Mouse (Mus musculus) limb, embryonic 13.5 days (tissue): ENCODE results near the gene Ski. TPM values are rescaled to one million over a fixed set of nuclear protein-coding genes. Genes with fewer than 3 reads are reported as not detected.

Experiments
- ATAC-seq: fragments of 200-750 bp; cut with Nextera tagmentation; 2 replicates; pipeline ENCODE4 v1.8.0; 2017; ENCODE audit warnings: low read depth, moderate number of reproducible peaks, moderate TSS enrichment; ENCODE audit not compliant: low FRiP score
- H3K27ac ChIP-seq: fragments of 300-500 bp; sonication (generic); 2 replicates; pipeline ENCODE4 v1.5.1; 2015; ENCODE audit warnings: inconsistent platforms, mild to moderate bottlenecking, moderate library complexity
- H3K27me3 ChIP-seq: fragments of 300-500 bp; sonication (generic); 2 replicates; pipeline ENCODE4 v1.6.1; 2015; ENCODE audit warnings: mild to moderate bottlenecking, inconsistent platforms
- H3K36me3 ChIP-seq: fragments of 300-500 bp; sonication (generic); 2 replicates; pipeline ENCODE4 v1.6.1; 2015; ENCODE audit warnings: inconsistent platforms, mild to moderate bottlenecking, moderate library complexity
- H3K4me1 ChIP-seq: fragments of 300-500 bp; sonication (generic); 2 replicates; pipeline ENCODE4 v1.6.1; 2015; ENCODE audit warnings: inconsistent platforms
- H3K4me2 ChIP-seq: fragments of 300-500 bp; sonication (generic); replicated peaks from 2 replicates; pipeline ENCODE4 v1.6.1; 2015; ENCODE audit warnings: inconsistent platforms, mild to moderate bottlenecking, moderate library complexity
- H3K4me3 ChIP-seq: fragments of 300-500 bp; sonication (generic); 2 replicates; pipeline ENCODE4 v1.5.1; 2015; ENCODE audit warnings: moderate library complexity, mild to moderate bottlenecking, inconsistent platforms
- H3K9ac ChIP-seq: fragments of 300-500 bp; sonication (generic); 2 replicates; pipeline ENCODE4 v1.6.1; 2015; ENCODE audit warnings: mild to moderate bottlenecking, inconsistent platforms
- H3K9me3 ChIP-seq: fragments of 300-500 bp; sonication (generic); 2 replicates; pipeline ENCODE4 v1.6.1; 2016; ENCODE audit warnings: inconsistent platforms
- WGBS: fragments of 180-500 bp; shearing (Covaris S2); methylation state at CpG from one replicate; pipeline ENCODE4 v1.1.7; 2015; 5-methylcytosine and 5-hydroxymethylcytosine counted together
- polyA plus RNA-seq: library from polyadenylated mRNA; unstranded; fragments of >200 nt; fragmentation: Nextera tagmentation; extraction: Ambion mirVana; gene quantifications from 2 replicates; pipeline ENCODE4 v1.2.1, GENCODE M21; 2015

The Ski gene
- polyA plus RNA-seq, 1 experiment from 2014 or later: 24.8 TPM

GRCm38 (mm10) chr4:155140795-155141265 lies 81.6 kb downstream of the Ski start:
- 32% methylated on average over 12 of the region's 12 CpGs for WGBS
- H3K9me3 ChIP-seq: no peaks in the 10 kb centered on the region
- no peak overlapping the region for H3K4me3 ChIP-seq
- peaks cover 94% of the 10 kb centered on the region for H3K4me1 ChIP-seq
- peak overlapping the region; percentile 85; the same call in 1 of the 2 replicates for H3K27ac ChIP-seq
- H3K9ac ChIP-seq: 0 out of 2 replicates have a peak overlapping the region, but pooled peaks have one; percentile 26
- H3K27me3 ChIP-seq: no peaks in the 10 kb centered on the region
- peak overlapping the region; percentile 14; the same call in 1 of the 2 replicates for H3K4me2 ChIP-seq
- ATAC-seq: no peak
- H3K36me3 ChIP-seq: no peaks in the 10 kb centered on the region

GRCm38 (mm10) chr4:155140150-155140549 lies 82.2 kb downstream of the Ski start:
- no peaks in the 10 kb centered on the region for H3K36me3 ChIP-seq
- peak overlapping the region; percentile 36; the same call in 1 of the 2 replicates for H3K9ac ChIP-seq
- H3K4me2 ChIP-seq: peak overlapping the region; percentile 14; the same call in 1 of the 2 replicates
- H3K9me3 ChIP-seq: no peaks in the 10 kb centered on the region
- H3K4me1 ChIP-seq: peaks cover 94% of the 10 kb centered on the region
- H3K27me3 ChIP-seq: no peaks in the 10 kb centered on the region
- peak overlapping the region; percentile 85 for H3K27ac ChIP-seq
- WGBS: 59% methylated on average over 2 of the region's 2 CpGs
- ATAC-seq: no peak
- no peak overlapping the region for H3K4me3 ChIP-seq

DNA sequence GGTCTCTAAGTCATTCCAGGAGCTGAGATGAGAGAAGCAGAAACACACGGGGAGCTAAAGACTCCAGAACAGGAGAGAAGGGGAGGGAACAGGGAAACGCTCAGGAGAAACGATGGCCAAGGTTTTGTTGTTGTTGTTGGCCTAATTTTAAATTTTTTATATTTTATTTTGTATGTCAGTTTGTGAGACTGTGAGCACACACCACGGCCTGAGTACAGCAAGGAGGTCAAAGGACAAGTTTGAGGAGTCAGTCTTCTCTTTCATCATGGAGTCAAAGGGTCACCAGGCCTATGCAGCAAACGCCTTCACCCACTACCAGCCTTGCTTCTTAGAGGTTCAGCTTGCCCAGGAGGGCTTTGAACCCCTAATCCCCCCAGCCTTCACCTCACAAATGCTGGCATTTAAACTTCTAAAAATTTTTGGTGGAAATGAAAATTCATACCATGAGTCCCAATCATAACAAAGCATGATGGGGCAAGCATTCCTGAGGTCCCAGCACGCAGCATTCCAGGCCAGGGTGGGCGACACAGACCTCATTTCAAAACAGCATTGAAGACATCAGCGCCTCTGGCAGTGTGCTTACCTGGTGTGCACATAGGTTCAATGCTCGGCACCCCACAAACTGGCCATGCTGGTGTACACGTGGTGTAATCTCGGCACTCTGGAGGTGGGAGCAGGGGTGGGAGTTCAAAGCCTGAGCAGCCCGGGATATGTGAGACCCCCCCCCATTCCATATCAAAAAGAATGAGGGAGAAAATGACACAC lies 82.9 kb downstream of the Ski start:
- H3K36me3 ChIP-seq: no peaks in the 10 kb centered on the region
- no peak overlapping the region for H3K4me2 ChIP-seq
- no peak overlapping the region for H3K9ac ChIP-seq
- peaks cover 94% of the 10 kb centered on the region for H3K4me1 ChIP-seq
- no peaks in the 10 kb centered on the region for H3K9me3 ChIP-seq
- peak overlapping the region; percentile 85; the same call in 1 of the 2 replicates for H3K27ac ChIP-seq
- no peak overlapping the region for H3K4me3 ChIP-seq
- H3K27me3 ChIP-seq: no peaks in the 10 kb centered on the region
- no peak for ATAC-seq
- WGBS: 74% methylated on average over 12 of the region's 12 CpGs

GRCm38 (mm10) chr4:155138451-155138850 lies 83.9 kb downstream of the Ski start:
- Histone ChIP-seq H3K4me3 (no peak overlapping the region), H3K27me3 (no peaks in the 10 kb centered on the region), H3K9me3 (no peaks in the 10 kb centered on the region), H3K27ac (peak overlapping the region; percentile 74; the same call in 1 of the 2 replicates), H3K36me3 (no peaks in the 10 kb centered on the region), H3K9ac (no peak overlapping the region), H3K4me2 (no peak overlapping the region), H3K4me1 (peaks cover 94% of the 10 kb centered on the region)
- 79% methylated on average over 8 of the region's 8 CpGs for WGBS
- ATAC-seq: no peak

- peak overlapping the region; percentile 74; the same call in 1 of the 2 replicates for H3K27ac ChIP-seq
- ATAC-seq: no peak
- no peak overlapping the region for H3K9ac ChIP-seq
- H3K4me3 ChIP-seq: no peak overlapping the region
- no peak overlapping the region for H3K4me2 ChIP-seq
- no peaks in the 10 kb centered on the region for H3K9me3 ChIP-seq
- H3K36me3 ChIP-seq: no peaks in the 10 kb centered on the region
- H3K4me1 ChIP-seq: peaks cover 94% of the 10 kb centered on the region
- 85% methylated on average over 7 of the region's 7 CpGs for WGBS
- H3K27me3 ChIP-seq: no peaks in the 10 kb centered on the region
These were observed 84.5 kb downstream of the Ski start for GRCm38 (mm10) chr4:155137891-155138290.

GRCm38 (mm10) chr4:155135909-155136585 lies 86.3 kb downstream of the Ski start:
- Histone ChIP-seq H3K4me1 (peaks cover 89% of the 10 kb centered on the region), H3K36me3 (no peaks in the 10 kb centered on the region), H3K27me3 (no peaks in the 10 kb centered on the region), H3K27ac (peak overlapping the region; percentile 90; the same call in 1 of the 2 replicates), H3K4me3 (no peak overlapping the region), H3K4me2 (0 out of 2 replicates have a peak overlapping the region, but pooled peaks have one; percentile 1), H3K9me3 (no peaks in the 10 kb centered on the region), H3K9ac (no peak overlapping the region)
- 56% methylated on average over 5 of the region's 5 CpGs for WGBS
- ATAC-seq: 0 out of 2 replicates have a peak, but pooled peaks have one; percentile 33

DNA sequence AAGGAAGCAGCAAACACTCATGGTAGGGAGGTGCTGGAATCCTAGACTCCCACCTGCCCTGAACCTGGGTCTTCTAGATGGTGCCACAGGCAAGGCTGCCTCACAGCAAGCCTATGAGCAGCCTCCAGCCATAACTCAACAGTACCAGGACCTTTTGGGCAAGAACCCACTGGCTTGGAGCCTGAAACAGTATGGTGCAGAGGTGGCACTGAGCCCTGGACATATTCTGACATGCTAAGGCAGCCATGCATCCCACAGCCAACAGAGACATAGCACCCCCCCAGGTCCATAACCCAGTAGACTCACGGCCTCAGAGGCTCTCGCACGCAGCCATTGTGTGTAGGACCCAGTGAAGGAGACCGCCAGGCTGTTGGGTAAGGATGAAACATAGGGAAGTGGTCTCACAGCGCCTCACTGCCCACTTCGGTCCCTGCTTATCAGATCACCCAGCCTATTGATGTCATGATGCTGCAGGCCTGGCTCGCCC lies 87.7 kb downstream of the Ski start:
- Histone ChIP-seq H3K4me3 (no peak overlapping the region), H3K27ac (peak overlapping the region; percentile 90), H3K4me1 (peaks cover 89% of the 10 kb centered on the region), H3K27me3 (no peaks in the 10 kb centered on the region), H3K9me3 (no peaks in the 10 kb centered on the region), H3K36me3 (no peaks in the 10 kb centered on the region), H3K4me2 (no peak overlapping the region), H3K9ac (peak overlapping the region; percentile 5; the same call in 1 of the 2 replicates)
- 86% methylated on average over 7 of the region's 7 CpGs for WGBS
- ATAC-seq: no peak

GRCm38 (mm10) chr4:155133658-155134417 lies 88.6 kb downstream of the Ski start:
- no peaks in the 10 kb centered on the region for H3K27me3 ChIP-seq
- H3K9me3 ChIP-seq: no peaks in the 10 kb centered on the region
- H3K36me3 ChIP-seq: no peaks in the 10 kb centered on the region
- no peak overlapping the region for H3K4me3 ChIP-seq
- peak overlapping the region; percentile 90 for H3K27ac ChIP-seq
- peaks cover 84% of the 10 kb centered on the region for H3K4me1 ChIP-seq
- WGBS: 11% methylated on average over 20 of the region's 20 CpGs
- peak; percentile 67 for ATAC-seq
- H3K4me2 ChIP-seq: peak overlapping the region; percentile 10; the same call in 1 of the 2 replicates
- no peak overlapping the region; the same call in 1 of the 2 replicates for H3K9ac ChIP-seq

- Histone ChIP-seq H3K9me3 (no peaks in the 10 kb centered on the region), H3K36me3 (no peaks in the 10 kb centered on the region), H3K27ac (peak overlapping the region; percentile 90), H3K4me3 (no peak overlapping the region), H3K4me2 (no peak overlapping the region), H3K9ac (no peak overlapping the region; the same call in 1 of the 2 replicates), H3K27me3 (no peaks in the 10 kb centered on the region), H3K4me1 (peaks cover 78% of the 10 kb centered on the region)
- WGBS: 45% methylated on average over 3 of the region's 3 CpGs
- ATAC-seq: no peak
These were observed 89.2 kb downstream of the Ski start for GRCm38 (mm10) chr4:155133188-155133587.

GRCm38 (mm10) chr4:155130616-155131015 lies 91.8 kb downstream of the Ski start:
- peaks cover 78% of the 10 kb centered on the region for H3K4me1 ChIP-seq
- no peak for ATAC-seq
- no peak overlapping the region for H3K4me2 ChIP-seq
- no peaks in the 10 kb centered on the region for H3K27me3 ChIP-seq
- H3K9me3 ChIP-seq: no peaks in the 10 kb centered on the region
- H3K27ac ChIP-seq: peak overlapping the region; percentile 70
- no peak overlapping the region for H3K4me3 ChIP-seq
- no peaks in the 10 kb centered on the region for H3K36me3 ChIP-seq
- no peak overlapping the region for H3K9ac ChIP-seq
- 72% methylated on average over 7 of the region's 7 CpGs for WGBS

DNA sequence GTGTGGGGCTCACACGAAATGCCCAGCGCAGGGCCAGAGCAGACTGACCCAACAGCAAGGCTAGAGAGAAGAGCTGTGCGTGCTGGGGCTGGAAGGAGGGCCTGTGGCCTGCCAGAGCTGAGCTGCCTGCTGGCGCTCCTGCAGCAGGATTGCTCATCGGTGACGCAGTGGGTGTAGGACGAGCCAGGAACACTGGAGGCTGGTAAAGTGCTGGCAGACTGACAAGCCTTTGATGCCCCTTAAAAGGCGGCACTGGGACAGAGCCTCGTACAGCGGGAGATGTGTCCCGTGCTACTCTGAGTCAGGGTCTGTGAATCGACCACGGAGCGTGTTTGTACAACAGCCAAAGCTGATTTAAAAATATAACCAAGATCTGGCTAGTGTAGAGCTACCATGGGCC lies 92.4 kb downstream of the Ski start:
- Histone ChIP-seq H3K36me3 (no peaks in the 10 kb centered on the region), H3K9ac (peak overlapping the region; percentile 53), H3K27ac (peak overlapping the region; percentile 70), H3K9me3 (no peaks in the 10 kb centered on the region), H3K27me3 (no peaks in the 10 kb centered on the region), H3K4me3 (no peak overlapping the region), H3K4me1 (peaks cover 78% of the 10 kb centered on the region), H3K4me2 (no peak overlapping the region)
- WGBS: 64% methylated on average over 14 of the region's 14 CpGs
- no peak for ATAC-seq
